Mouse (Mus musculus) embryonic facial prominence, embryonic 10.5 days (tissue): ENCODE measurements at regions not wholly inside any gene's neighbourhood (a gene's known extent, or its start where the extent isn't known, plus 50 kb on each side); places are given as distances from the start of the nearest gene placed in this dataset.
"Not testable (repeated sequence)": the region's sequence is repeated elsewhere in the genome, so short reads cannot be mapped to it uniquely, and the experiment has no call there.

Experiments
- DNase-seq: peaks from one replicate; pipeline ENCODE4 v3.0.0-alpha.2; 2017; ENCODE audit warnings: low spot score
- H3K27ac ChIP-seq: fragments of 300-500 bp; sonication (generic); replicated peaks from 2 replicates; pipeline ENCODE4 v1.5.1; 2016; ENCODE audit warnings: mild to moderate bottlenecking
- H3K27me3 ChIP-seq: fragments of 300-500 bp; sonication (generic); replicated peaks from 2 replicates; pipeline ENCODE4 v1.6.1; 2016; ENCODE audit warnings: low read depth, mild to moderate bottlenecking; ENCODE audit not compliant: poor library complexity, severe bottlenecking
- H3K36me3 ChIP-seq: fragments of 300-500 bp; sonication (generic); replicated peaks from 2 replicates; pipeline ENCODE4 v1.6.1; 2016; ENCODE audit warnings: mild to moderate bottlenecking, moderate library complexity
- H3K4me1 ChIP-seq: fragments of 300-500 bp; sonication (generic); 2 replicates; pipeline ENCODE4 v1.6.1; 2016
- H3K4me3 ChIP-seq: fragments of 300-500 bp; sonication (generic); 2 replicates; pipeline ENCODE4 v1.5.1; 2016; ENCODE audit warnings: mild to moderate bottlenecking, moderate library complexity
- H3K9me3 ChIP-seq: fragments of 300-500 bp; sonication (generic); 2 replicates; pipeline ENCODE4 v1.6.1; 2016; ENCODE audit warnings: mild to moderate bottlenecking
- WGBS: fragments of 180-500 bp; shearing (Covaris S2); methylation state at CpG from one replicate; pipeline ENCODE4 v1.1.7; 2016; 5-methylcytosine and 5-hydroxymethylcytosine counted together

DNA sequence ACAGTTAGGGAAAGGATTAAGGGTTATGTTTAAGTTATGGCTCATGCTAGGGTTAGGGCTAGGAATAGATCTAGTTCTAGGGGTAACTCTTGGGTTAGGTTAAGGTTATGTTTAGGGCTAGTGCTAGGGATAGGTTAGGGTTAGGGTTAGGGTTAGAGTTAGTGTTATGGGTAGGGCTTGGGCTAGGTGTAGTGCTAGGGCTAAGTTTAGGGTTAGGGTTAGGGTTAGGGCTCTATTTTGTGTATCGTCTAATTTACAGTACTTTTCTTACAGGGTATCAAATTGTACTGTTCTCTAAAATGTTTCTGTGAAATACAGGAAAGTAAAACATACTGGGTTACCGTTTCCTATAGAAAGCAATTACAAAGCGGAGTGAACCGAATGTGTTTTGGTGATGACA lies 64.8 kb downstream of the Ptchd3 start:
- no peak overlapping the region for H3K27ac ChIP-seq
- H3K4me3 ChIP-seq = no peak overlapping the region
- H3K9me3 ChIP-seq = no peaks in the 10 kb centered on the region
- DNase-seq = no peak
- no peaks in the 10 kb centered on the region for H3K27me3 ChIP-seq
- WGBS = 96% methylated on average over 4 of the region's 4 CpGs
- no peaks in the 10 kb centered on the region for H3K4me1 ChIP-seq
- H3K36me3 ChIP-seq = no peaks in the 10 kb centered on the region

DNA sequence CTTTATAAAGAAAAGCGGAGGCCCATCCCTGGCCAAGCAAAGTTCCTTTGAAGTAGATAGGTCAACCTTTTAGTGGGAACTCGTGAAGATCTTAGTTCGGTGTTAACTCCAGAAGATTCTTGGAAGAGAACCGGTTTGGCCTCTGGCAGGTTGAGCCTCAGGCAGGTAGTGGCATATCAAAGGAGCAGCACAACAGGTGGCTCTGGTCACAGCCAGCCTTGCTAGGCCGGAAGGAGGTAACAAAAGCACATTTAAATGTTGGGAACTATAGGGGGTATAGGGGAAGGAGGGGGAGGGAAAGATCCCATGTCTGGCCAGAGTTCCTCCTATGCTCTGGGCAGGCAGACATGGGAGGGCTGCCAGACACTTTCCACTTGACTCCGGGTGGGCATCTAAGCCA lies 74.3 kb downstream of the Ptchd3 start:
- H3K9me3 ChIP-seq, DNase-seq, H3K4me1 ChIP-seq, H3K27me3 ChIP-seq, H3K36me3 ChIP-seq, H3K27ac ChIP-seq, H3K4me3 ChIP-seq: not testable (repeated sequence)
- whole genome bisulfite sequencing = 74% methylated on average over 6 of the region's 6 CpGs

DNA sequence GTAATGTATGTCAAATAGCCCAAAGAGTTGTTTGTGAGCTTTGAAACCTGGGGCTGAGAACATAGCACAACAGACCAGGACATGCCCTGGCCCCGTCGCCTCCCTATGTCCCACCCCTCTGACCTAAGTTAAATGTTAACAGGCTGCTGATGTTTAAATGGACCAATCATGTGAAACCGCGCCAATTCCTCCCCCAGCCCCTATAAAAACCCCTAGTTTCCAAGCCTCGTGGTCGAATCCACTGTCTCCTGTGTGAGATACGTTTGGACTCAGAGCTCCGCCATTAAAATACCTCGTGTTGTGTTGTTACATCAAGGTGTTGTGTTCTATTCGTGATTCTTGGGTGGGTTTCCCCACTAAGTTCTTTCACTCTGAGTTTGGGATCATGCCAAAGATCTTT lies 94.6 kb downstream of the Ptchd3 start:
- H3K27me3 ChIP-seq, H3K27ac ChIP-seq, H3K4me1 ChIP-seq, H3K36me3 ChIP-seq, DNase-seq, H3K9me3 ChIP-seq: not testable (repeated sequence)
- 93% methylated on average over 10 of the region's 10 CpGs for WGBS
- H3K4me3 ChIP-seq = peak overlapping the region; percentile 31; the same call in 1 of the 2 replicates

DNA sequence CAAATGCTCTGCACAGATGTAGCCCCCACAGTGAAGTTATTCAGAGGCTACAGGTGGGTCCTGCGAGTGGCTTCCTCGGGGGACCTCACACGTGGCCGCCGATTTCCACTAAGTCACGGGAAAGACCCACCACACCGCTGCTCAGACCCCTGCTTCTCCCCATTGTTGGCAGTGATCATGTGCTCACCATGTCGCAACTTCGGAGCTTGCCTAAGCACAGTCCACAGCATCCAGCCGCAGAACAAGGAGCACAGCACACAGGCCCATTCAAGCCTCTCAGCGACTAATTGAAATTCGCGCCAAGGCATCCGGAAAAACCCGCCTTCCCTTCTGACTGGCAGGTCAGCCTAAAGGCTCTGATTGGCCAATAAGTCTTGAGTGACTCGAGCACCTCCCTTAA lies 95.0 kb downstream of the Ptchd3 start:
- not testable (repeated sequence) for H3K4me1 ChIP-seq, H3K27me3 ChIP-seq, H3K36me3 ChIP-seq, H3K9me3 ChIP-seq, H3K27ac ChIP-seq
- peak; percentile 10 for DNase-seq
- 50% methylated on average over 16 of the region's 16 CpGs for WGBS
- peak overlapping the region; percentile 31; the same call in 1 of the 2 replicates for H3K4me3 ChIP-seq

DNA sequence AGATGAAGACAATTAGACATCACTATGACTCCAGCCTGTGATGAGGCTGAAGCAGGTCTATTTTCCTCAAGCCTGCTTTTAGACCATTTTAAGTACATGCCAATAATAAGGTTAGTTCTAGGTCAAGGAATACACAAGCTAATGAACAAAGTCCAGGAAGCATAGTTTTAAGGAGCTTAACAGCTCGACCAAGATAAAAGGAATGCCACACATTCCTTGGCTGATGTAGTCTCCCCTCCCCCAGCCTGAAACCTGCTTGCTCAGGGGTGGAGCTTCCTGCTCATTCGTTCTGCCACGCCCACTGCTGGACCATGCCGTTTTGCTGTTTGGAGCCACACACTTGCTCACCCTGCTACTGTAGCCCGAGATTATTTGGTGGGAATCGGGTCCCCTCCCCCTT lies 121.7 kb downstream of the Ptchd3 start:
- not testable (repeated sequence) for H3K4me1 ChIP-seq, DNase-seq, H3K9me3 ChIP-seq, H3K36me3 ChIP-seq, H3K27ac ChIP-seq, H3K27me3 ChIP-seq, H3K4me3 ChIP-seq
- WGBS = 70% methylated on average over 6 of the region's 6 CpGs

DNA sequence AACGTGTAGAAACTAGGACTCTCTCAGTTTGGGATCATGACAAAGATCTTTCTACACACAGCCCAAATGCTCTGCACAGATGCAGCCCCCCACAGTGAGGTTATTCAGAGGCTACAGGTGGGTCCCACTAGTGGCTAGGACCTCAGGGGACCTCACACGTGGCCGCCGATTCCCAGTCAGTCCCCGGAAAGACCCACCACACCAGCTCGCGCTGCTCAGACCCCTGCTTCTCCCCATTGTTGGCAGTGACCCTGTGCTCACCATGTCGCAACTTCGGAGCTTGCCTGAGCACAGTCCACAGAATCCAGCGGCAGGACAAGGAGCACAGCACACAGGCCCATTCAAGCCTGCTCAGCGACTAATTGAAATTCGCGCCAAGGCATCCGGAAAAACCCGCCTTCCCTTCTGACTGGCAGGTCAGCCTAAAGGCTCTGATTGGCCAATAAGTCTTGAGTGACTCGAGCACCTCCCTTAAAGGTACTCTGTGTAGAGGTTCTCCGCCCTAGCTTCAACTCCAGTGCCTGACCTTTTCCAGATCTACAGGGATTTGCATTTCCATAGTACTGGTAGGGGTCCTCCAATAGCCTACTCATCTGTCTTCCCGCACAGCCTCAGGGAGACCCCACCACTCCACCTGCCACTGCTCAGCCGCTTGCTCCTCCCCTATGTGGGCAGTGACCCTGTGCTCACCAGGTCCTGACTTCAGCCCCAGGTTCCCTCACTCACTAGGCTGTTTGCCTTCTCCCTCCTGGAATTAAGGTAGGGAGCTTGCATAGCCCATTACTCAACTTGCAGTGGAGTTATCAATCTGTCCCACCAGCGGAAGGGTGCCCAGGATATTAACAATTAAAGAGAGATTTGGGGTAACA lies 126.6 kb downstream of the Ptchd3 start:
- DNase-seq = peak; percentile 28
- H3K27ac ChIP-seq = peak overlapping the region; percentile 71; the same call in 1 of the 2 replicates

DNA sequence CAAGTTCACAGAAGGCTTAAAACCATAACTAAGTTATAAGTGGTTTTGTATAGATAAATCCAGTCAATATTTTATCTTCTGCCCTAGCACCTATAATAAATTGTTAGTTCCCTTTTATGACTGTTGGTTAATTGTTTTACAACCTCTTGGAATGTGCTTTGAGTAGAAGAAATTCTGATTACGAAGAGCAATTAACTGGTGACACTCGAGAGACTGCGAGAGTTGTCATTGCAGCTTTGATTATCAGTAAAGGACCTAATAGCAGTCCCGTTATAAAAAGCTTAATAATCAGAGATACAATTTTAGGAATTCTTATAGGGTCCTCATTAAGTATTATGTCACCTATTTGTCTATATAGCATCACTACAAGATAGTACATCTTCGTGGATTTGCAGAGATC lies 128.7 kb downstream of the Ptchd3 start:
- H3K27ac ChIP-seq, DNase-seq, H3K4me3 ChIP-seq, H3K36me3 ChIP-seq, H3K9me3 ChIP-seq, H3K4me1 ChIP-seq, H3K27me3 ChIP-seq: not testable (repeated sequence)
- 85% methylated on average over 5 of the region's 5 CpGs for WGBS

More for the DNA sequence above, 126.6 kb downstream of the Ptchd3 start:
- H3K9me3 ChIP-seq, H3K36me3 ChIP-seq, H3K27me3 ChIP-seq, H3K4me1 ChIP-seq: not testable (repeated sequence)
- peak overlapping the region; percentile 56 for H3K4me3 ChIP-seq
- WGBS = 15% methylated on average over 20 of the region's 20 CpGs

DNA sequence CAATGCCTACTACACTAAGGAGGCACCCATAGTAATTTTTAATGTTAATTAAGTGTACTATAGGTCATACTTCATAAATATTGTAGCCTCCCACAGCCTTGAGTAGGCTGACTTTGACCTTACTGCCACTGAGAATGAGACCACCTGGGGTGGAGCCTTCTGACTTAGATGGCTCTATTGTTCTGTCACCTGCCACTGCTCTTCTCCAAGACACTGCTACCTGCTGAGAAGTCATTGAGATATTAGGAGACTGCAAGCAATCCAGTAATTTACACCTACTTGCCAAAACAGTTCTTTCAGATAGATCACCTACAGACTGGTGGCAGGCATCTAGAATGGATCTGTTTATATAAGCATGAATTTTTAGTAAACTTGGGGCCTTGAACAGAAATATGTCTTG lies 134.1 kb downstream of the Ptchd3 start:
- H3K9me3 ChIP-seq, H3K36me3 ChIP-seq, H3K4me3 ChIP-seq, DNase-seq, H3K27ac ChIP-seq, H3K4me1 ChIP-seq, H3K27me3 ChIP-seq: not testable (repeated sequence)

DNA sequence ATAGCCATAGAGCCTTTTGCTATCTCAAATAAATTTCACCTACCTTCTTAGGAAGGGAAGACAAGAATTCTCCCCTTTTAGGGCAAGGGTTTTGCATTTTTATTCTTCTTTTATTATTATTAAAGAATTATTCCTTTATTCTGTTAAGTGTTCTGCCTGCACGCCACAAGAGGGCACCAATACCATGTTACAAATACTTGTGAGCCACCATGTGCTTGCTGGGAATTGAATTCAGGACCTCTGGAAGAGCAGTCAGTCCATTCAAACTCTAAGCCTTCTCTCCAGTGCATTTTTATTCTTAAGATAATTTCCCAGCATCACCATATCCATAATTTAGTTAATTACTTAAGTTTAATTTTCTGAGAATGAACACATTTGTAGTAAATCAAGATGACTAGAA lies 135.9 kb downstream of the Ptchd3 start:
- H3K27me3 ChIP-seq, H3K27ac ChIP-seq, H3K4me1 ChIP-seq, H3K36me3 ChIP-seq, H3K9me3 ChIP-seq, H3K4me3 ChIP-seq: not testable (repeated sequence)
- WGBS = 2% methylated on average over 1 of the region's 1 CpGs
- DNase-seq = peak; percentile 10
